Mouse (Mus musculus): ENCODE results near the gene Mmp25. TPM values are rescaled to one million over a fixed set of nuclear protein-coding genes. Genes with fewer than 3 reads are reported as not detected.

The Mmp25 gene
- polyA plus RNA-seq, 1 experiment from 2014 or later: 0.14 TPM

DNA sequence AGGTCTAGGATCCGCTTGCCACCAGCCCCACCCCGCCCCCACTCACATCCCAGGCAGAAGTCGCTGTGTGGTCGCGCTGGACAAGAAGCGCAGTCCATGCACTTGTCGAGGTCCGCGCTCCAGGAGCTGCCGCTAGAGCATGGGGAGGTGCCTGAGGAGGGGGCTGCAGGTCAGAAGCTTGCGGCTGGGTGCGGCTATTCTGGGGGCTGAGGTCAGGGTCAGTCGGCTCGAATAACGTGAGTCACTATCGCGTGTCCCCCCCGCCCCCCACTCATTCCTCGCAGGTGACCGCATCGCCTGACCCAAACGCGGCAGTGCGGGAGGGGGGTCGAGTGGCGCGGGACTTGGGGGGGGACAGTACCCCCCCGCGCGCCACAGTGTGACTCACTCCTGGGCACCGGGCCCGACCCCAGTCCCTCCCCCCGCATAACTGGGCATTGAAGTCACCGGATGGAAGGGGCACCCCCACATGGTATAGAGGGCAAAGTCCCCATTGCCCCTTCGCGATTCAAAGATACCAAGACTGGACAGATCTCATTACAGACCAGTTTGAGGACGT lies 31.5 kb upstream of the Mmp25 start:
- H3K36me3 ChIP-seq: no peaks in the 10 kb centered on the region
- H3K4me3 ChIP-seq (replicated peaks): peak overlapping the region; percentile 63
- peaks cover 58% of the 10 kb centered on the region for H3K4me1 ChIP-seq (replicated peaks)
- no peaks in the 10 kb centered on the region for H3K9me3 ChIP-seq (replicated peaks)
- no peak for ATAC-seq (ENCODE audit: low read depth)
- WGBS (ENCODE audit: insufficient replicate concordance): 2% methylated on average over 37 of the region's 37 CpGs
- no peak overlapping the region for H3K27ac ChIP-seq
- peak overlapping the region; percentile 67 for H3K9ac ChIP-seq
- H3K27me3 ChIP-seq: peaks cover 72% of the 10 kb centered on the region
- DNase-seq: no peak
- H3K4me2 ChIP-seq: peak overlapping the region; percentile 89

DNA sequence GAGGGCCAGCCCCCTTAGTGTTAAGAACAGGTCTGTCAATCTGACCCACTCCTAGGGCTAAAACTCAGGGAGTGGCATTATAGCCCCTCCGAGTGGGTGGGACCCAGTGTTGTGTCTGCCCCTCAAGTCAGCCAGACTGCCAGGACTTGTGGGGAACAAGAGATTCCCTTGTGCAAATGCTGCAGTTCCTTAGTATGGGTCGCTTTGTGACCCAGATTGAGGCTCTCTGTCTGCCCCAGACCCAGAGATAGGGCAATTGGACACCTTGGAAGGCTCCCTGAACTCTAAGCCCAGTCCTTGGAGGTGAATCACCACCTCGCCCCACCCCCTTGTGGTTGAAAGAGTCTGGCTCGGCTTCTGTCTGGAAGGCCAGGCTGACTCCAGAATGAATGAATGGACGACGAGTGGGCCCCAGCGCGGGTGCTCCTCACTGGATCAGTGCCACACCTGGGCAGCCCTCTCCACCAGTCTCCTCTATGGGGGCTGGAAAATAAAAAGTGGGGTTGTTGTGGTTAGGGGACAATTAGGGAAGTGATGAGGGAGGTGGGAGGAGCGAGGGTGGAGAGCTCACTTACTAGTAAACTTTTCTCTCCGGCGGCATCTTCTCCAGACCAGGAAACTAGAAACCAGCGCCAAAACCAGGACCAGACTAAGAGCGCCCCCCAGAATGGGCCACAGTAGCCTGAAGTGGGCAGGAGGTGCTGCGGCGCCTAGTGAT lies 30.6 kb upstream of the Mmp25 start:
- Histone ChIP-seq H3K4me3 (replicated peaks) (peak overlapping the region; percentile 63), H3K4me2 (peak overlapping the region; percentile 89), H3K9me3 (replicated peaks) (no peaks in the 10 kb centered on the region), H3K27me3 (peaks cover 64% of the 10 kb centered on the region), H3K27ac (no peak overlapping the region), H3K4me1 (replicated peaks) (peaks cover 58% of the 10 kb centered on the region), H3K36me3 (no peaks in the 10 kb centered on the region), H3K9ac (peak overlapping the region; percentile 67; the same call in 1 of the 2 replicates)
- DNase-seq (no peak), ATAC-seq (ENCODE audit: low read depth) (no peak)
- 10% methylated on average over 15 of the region's 15 CpGs for WGBS (ENCODE audit: insufficient replicate concordance)

DNA sequence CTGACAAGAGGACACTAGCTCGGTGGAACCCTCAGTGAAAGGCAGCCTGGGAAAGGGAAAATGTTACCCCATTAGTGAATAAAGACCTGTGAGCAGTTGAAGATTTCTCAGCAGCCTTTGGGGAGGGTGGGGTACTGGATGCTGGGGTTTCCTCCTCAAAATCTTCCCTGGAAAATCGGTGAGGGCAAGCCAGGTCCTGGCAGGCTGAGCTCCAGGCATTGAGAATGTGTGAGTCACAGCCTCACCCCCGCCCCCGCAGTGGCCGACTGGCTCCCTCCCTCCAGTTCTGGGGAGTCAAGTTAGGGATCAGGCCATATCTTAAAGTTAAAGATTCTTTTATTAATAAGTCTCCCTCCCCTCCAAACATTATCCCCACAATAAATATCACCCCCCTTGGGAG lies 30.1 kb upstream of the Mmp25 start:
- no peak for ATAC-seq (ENCODE audit: low read depth)
- H3K27ac ChIP-seq: no peak overlapping the region
- H3K9me3 ChIP-seq (replicated peaks): no peaks in the 10 kb centered on the region

DNA sequence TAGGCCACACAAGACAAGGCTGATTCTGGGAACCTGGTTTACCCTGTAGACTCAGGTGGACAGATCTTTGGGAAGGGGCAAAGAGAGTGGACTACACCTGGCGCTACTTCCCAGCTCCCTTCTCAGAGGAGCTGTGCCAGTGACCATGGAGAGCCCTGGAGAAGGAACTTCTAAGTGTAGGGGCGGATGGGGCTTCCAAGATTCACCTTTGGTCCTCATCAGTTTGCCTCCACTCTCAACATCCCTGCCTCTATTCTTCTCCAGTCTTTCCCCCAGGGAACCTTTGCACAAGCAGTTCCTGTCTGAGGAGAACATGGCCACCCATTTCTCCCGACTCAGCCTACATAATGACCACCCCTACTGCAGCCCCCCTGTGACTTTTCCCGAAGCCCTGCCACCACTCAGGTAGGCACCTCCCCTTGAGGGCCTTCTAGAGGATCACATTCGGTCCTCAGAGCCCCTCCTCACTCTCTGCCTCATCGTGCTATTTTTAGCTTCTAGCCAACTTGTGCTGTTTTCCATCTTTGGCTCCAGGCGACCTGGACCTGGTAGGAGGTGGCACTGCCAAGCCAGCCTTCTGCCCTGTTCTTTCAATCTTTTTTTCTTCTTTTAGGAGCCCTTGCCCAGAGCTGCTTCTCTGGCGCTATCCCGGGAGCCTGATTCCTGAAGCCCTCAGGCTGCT lies 29.3 kb upstream of the Mmp25 start:
- no peak for ATAC-seq (ENCODE audit: low read depth)

More for the DNA sequence above, 30.1 kb upstream of the Mmp25 start:
- Histone ChIP-seq H3K27me3 (peaks cover 58% of the 10 kb centered on the region), H3K36me3 (peaks cover 5% of the 10 kb centered on the region), H3K4me2 (peak overlapping the region; percentile 83), H3K9ac (no peak overlapping the region), H3K4me1 (replicated peaks) (peaks cover 58% of the 10 kb centered on the region), H3K4me3 (replicated peaks) (no peak overlapping the region)
- WGBS (ENCODE audit: insufficient replicate concordance): 34% methylated on average over 5 of the region's 5 CpGs
- no peak for DNase-seq

DNA sequence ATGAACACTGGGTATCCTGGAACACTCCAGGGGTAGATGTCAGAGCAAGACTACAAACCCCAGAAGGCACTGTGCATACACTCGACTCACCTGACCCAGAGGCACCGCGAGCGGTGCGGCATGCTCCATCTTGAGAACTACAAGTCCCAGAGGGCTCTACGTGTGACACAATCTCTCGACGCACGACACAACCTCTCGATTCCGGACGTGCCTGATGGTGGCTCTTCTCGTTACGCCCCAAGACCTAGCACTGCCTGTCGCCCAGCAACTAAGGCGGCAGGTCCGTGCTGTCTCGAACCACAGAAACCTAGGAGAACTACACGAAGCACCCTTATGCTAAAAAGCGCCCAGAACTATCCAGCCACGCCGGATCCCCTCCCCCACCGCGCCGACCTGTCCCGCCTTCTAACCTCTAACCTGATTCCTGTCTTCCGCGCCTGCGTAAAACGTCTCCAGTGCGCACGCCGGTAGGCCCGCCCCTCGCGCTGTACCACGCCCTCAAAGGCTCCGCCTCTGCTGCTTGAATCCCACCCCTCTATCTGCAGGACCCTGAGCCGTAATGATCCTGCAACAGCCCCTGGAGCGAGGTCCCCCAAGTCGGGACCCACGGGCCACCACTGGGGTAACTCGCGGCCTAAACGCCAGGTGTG lies 28.5 kb upstream of the Mmp25 start, which contains the start of the genes Hcfc1r1 and Thoc6:
Hcfc1r1 (plus strand) TSS at position 173 of the 650 bp plus-strand sequence.
Thoc6 (minus strand) TSS at position 459 of the 650 bp plus-strand sequence.
- Histone ChIP-seq H3K27me3 (peaks cover 42% of the 10 kb centered on the region), H3K9me3 (replicated peaks) (no peaks in the 10 kb centered on the region), H3K4me2 (peak within 1 kb of the TSS; percentile 83), H3K4me1 (replicated peaks) (peaks cover 53% of the 10 kb centered on the region), H3K9ac (peak within 1 kb of the TSS; percentile 74), H3K36me3 (peaks cover 20% of the 10 kb centered on the region), H3K4me3 (replicated peaks) (peak within 1 kb of the TSS; percentile 66), H3K27ac (peak within 1 kb of the TSS; percentile 54; the same call in 1 of the 2 replicates)
- under 1% methylated on average over 45 of the region's 45 CpGs for WGBS (ENCODE audit: insufficient replicate concordance)
- peak; percentile 95 for ATAC-seq (ENCODE audit: low read depth)
- peak; percentile 85 for DNase-seq

More for the DNA sequence above, 29.3 kb upstream of the Mmp25 start:
- H3K9me3 ChIP-seq (replicated peaks): no peaks in the 10 kb centered on the region
- 0 out of 2 replicates have a peak overlapping the region, but pooled peaks have one; percentile 39 for H3K27ac ChIP-seq
- DNase-seq: no peak
- H3K27me3 ChIP-seq: peaks cover 51% of the 10 kb centered on the region
- peaks cover 12% of the 10 kb centered on the region for H3K36me3 ChIP-seq
- H3K4me1 ChIP-seq (replicated peaks): peaks cover 56% of the 10 kb centered on the region
- 31% methylated on average over 9 of the region's 9 CpGs for WGBS (ENCODE audit: insufficient replicate concordance)
- peak overlapping the region; percentile 83 for H3K4me2 ChIP-seq
- H3K9ac ChIP-seq: peak overlapping the region; percentile 74
- H3K4me3 ChIP-seq (replicated peaks): peak overlapping the region; percentile 66

DNA sequence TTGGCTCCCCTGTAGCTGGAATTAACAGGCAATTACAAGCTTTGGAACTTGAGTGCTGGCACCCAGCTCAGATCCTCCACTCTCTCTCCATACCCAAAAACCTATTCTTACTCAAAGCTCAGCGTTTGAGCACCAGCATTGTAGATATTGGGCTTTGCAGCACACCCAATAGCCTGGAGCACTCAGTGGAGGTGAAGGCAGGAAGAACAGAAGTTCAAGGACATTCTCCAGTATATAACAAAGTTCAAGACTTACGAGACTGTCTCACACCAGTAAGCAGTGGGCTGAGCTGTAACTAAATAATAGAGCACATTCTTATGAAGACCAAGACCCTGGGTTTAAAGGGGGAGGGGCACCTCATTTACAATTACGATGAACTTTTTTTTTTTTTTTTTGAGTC lies 27.7 kb upstream of the Mmp25 start:
- ATAC-seq (ENCODE audit: low read depth) (no peak), DNase-seq (no peak)
- Histone ChIP-seq H3K27me3 (peaks cover 34% of the 10 kb centered on the region), H3K4me3 (replicated peaks) (peak overlapping the region; percentile 66), H3K9ac (peak overlapping the region; percentile 74), H3K27ac (no peak overlapping the region), H3K4me2 (peak overlapping the region; percentile 83), H3K36me3 (peaks cover 25% of the 10 kb centered on the region), H3K9me3 (replicated peaks) (no peaks in the 10 kb centered on the region), H3K4me1 (replicated peaks) (peaks cover 50% of the 10 kb centered on the region)
- WGBS (ENCODE audit: insufficient replicate concordance): 51% methylated on average over 3 of the region's 3 CpGs

DNA sequence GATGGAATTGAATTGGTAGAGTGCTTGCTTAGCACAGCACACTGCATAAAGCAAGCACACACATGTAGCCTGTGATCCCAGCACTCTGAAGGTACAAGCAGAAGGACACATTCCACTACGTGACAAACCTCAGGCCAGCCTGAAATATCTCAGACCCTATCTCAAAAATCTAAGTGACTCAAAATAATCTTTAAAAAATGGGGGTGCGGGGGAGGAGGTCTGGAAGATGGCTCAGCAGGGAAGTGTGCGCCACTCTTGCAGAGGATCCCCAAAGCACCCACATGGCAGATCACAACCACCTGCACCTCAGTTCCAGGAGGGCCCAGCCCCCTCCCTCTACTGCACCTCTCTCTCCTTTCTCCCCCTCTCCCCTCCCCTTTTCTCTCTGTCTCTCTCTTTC lies 26.4 kb upstream of the Mmp25 start:
- no peak overlapping the region for H3K27ac ChIP-seq
- no peaks in the 10 kb centered on the region for H3K9me3 ChIP-seq (replicated peaks)
- H3K4me2 ChIP-seq: no peak overlapping the region
- H3K9ac ChIP-seq: no peak overlapping the region
- WGBS (ENCODE audit: insufficient replicate concordance): 86% methylated on average over 3 of the region's 3 CpGs
- peaks cover 37% of the 10 kb centered on the region for H3K4me1 ChIP-seq (replicated peaks)
- H3K36me3 ChIP-seq: peaks cover 34% of the 10 kb centered on the region
- H3K4me3 ChIP-seq (replicated peaks): no peak overlapping the region
- ATAC-seq (ENCODE audit: low read depth): no peak
- H3K27me3 ChIP-seq: peaks cover 22% of the 10 kb centered on the region
- no peak for DNase-seq

DNA sequence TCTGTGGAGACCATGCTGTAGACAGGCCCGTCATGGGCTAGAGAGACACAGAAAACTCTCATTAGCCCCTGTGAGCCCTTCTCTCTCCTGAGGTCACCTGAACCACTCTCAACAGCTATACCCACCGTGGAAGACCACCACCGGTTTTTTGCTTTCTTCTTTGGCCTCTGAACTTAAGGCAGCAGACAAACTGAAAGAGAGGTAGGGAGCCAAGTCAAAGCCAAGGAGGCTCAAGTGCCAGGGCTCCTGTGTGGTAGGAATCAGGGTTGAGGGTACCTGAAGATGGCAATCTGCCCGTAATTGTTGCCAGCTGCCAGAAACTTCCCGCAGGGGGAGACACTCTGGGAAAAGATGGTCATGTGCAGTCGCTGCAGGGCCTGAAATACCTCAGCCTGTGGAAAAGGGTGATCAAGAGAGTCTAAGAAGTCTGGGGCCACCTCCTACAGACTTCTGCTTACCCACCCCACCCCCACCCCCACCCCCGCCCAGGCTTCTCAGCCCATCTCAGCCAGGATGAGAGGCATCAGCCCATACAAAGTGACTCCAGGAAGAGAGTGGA lies 25.5 kb upstream of the Mmp25 start:
- no peak for DNase-seq
- ATAC-seq (ENCODE audit: low read depth): no peak
- Histone ChIP-seq H3K9me3 (replicated peaks) (no peaks in the 10 kb centered on the region), H3K4me3 (replicated peaks) (no peak overlapping the region), H3K36me3 (peaks cover 35% of the 10 kb centered on the region), H3K9ac (no peak overlapping the region), H3K4me2 (no peak overlapping the region), H3K27ac (no peak overlapping the region), H3K4me1 (replicated peaks) (peaks cover 28% of the 10 kb centered on the region), H3K27me3 (peaks cover 13% of the 10 kb centered on the region)
- 79% methylated on average over 7 of the region's 7 CpGs for WGBS (ENCODE audit: insufficient replicate concordance)

DNA sequence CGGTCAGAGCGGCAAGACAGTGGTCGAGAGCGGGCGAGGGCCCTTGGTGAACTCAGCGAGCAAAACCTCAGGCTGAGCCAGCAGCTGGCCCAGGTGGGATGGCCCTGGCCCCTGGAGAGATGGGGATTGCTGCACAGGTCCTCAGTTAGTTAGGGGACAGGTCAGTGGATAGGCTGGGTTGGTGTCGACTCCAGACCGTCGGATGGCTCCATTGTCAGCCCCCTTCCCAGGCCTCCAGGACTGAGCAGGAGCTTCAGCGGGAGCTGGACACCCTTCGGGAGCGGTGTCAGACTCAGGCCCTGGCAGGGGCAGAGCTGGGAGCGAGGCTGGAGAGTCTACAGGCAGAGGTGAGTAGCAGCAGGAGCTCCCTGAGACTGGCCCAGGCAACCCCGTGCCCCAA lies 20.4 kb upstream of the Mmp25 start:
- Histone ChIP-seq H3K4me3 (replicated peaks) (no peak overlapping the region), H3K27me3 (peaks cover 34% of the 10 kb centered on the region), H3K27ac (no peak overlapping the region), H3K9ac (no peak overlapping the region), H3K9me3 (replicated peaks) (no peaks in the 10 kb centered on the region), H3K4me2 (no peak overlapping the region), H3K36me3 (peaks cover 34% of the 10 kb centered on the region), H3K4me1 (replicated peaks) (peaks cover 8% of the 10 kb centered on the region)
- WGBS (ENCODE audit: insufficient replicate concordance): 74% methylated on average over 14 of the region's 14 CpGs
- ATAC-seq (ENCODE audit: low read depth): no peak
- no peak for DNase-seq

DNA sequence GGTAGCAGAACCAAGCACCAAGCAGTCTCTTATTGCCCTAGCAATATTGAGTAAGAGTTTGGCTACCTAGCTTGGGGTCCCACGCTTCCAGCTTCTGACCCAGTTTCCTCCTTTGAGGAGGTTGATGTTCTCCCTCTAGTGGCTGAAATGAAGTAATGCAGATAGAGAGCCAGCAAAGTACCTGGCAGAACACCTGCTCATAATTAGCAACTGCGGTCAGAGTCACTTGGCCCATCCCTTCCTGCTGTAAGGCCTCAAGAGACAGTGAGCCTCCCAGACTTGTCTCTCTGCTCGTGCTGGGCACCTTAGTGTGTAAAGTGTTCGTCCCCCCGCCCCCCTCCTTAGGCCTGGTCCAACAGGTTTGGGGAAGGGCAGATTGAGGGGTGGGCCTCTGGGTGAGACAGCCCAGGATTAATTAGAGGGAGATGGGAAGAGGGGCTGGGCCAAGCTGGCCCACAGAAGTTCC lies 19.5 kb upstream of the Mmp25 start:
- Histone ChIP-seq H3K27me3 (peaks cover 43% of the 10 kb centered on the region), H3K9me3 (replicated peaks) (no peaks in the 10 kb centered on the region), H3K4me3 (replicated peaks) (no peak overlapping the region), H3K4me2 (no peak overlapping the region), H3K9ac (no peak overlapping the region), H3K4me1 (replicated peaks) (peaks cover 11% of the 10 kb centered on the region), H3K27ac (no peak overlapping the region), H3K36me3 (peaks cover 25% of the 10 kb centered on the region)
- 20% methylated on average over 5 of the region's 5 CpGs for WGBS (ENCODE audit: insufficient replicate concordance)
- ATAC-seq (ENCODE audit: low read depth) (no peak), DNase-seq (no peak)

Measured in liver, embryonic 13.5 days (tissue).